Mouse (Mus musculus): ENCODE measurements around the gene Clstn3. TPM values are rescaled to one million over a fixed set of nuclear protein-coding genes. Genes with fewer than 3 reads are reported as not detected.

Gene Clstn3
- polyA plus RNA-seq, 1 experiment, result 280 TPM

- TF ChIP-seq POLR2A (IDR thresholded peaks at IDR 0.05; ENCODE audit: extremely low read depth, insufficient read depth, low read length) (no peak), CTCF (IDR thresholded peaks at IDR 0.05; ENCODE audit: extremely low read depth, insufficient read depth, low read length) (no peak)
- H3K27ac ChIP-seq (ENCODE audit: insufficient read depth, low read length), result no peak overlapping the region
- H3K4me1 ChIP-seq (ENCODE audit: control insufficient read depth, insufficient read depth, low read length), result peaks cover 3% of the 10 kb centered on the region; the same call in 1 of the 2 replicates
- no peak overlapping the region for H3K4me3 ChIP-seq (ENCODE audit: insufficient read depth, low read length)
These were observed 10.8 kb downstream of the Clstn3 start for GRCm38 (mm10) chr6:124453756-124454155.

- H3K27ac ChIP-seq (ENCODE audit: insufficient read depth, low read length), result no peak overlapping the region
- H3K4me1 ChIP-seq (ENCODE audit: control insufficient read depth, insufficient read depth, low read length), result peaks cover 3% of the 10 kb centered on the region; the same call in 1 of the 2 replicates
- H3K4me3 ChIP-seq (ENCODE audit: insufficient read depth, low read length), result no peak overlapping the region
- TF ChIP-seq CTCF (IDR thresholded peaks at IDR 0.05; ENCODE audit: extremely low read depth, insufficient read depth, low read length) (no peak), POLR2A (IDR thresholded peaks at IDR 0.05; ENCODE audit: extremely low read depth, insufficient read depth, low read length) (no peak)
These were observed 12.6 kb downstream of the Clstn3 start for GRCm38 (mm10) chr6:124451995-124452394.

- Histone ChIP-seq H3K4me3 (ENCODE audit: insufficient read depth, low read length) (no peak overlapping the region), H3K4me1 (ENCODE audit: control insufficient read depth, insufficient read depth, low read length) (0 out of 2 replicates have a peak, but pooled peaks cover 3% of the 10 kb centered on the region), H3K27ac (ENCODE audit: insufficient read depth, low read length) (no peak overlapping the region)
- TF ChIP-seq CTCF (IDR thresholded peaks at IDR 0.05; ENCODE audit: extremely low read depth, insufficient read depth, low read length), result no peak
- no peak for TF ChIP-seq POLR2A (IDR thresholded peaks at IDR 0.05; ENCODE audit: extremely low read depth, insufficient read depth, low read length)
These were observed 14.8 kb downstream of the Clstn3 start for GRCm38 (mm10) chr6:124449668-124450383.

GRCm38 (mm10) chr6:124448959-124449667 is 15.5 kb downstream of the Clstn3 start:
- Histone ChIP-seq H3K27ac (ENCODE audit: insufficient read depth, low read length) (no peak overlapping the region), H3K4me1 (ENCODE audit: control insufficient read depth, insufficient read depth, low read length) (0 out of 2 replicates have a peak, but pooled peaks cover 2% of the 10 kb centered on the region), H3K4me3 (ENCODE audit: insufficient read depth, low read length) (no peak overlapping the region)
- TF ChIP-seq POLR2A (IDR thresholded peaks at IDR 0.05; ENCODE audit: extremely low read depth, insufficient read depth, low read length) (no peak), CTCF (IDR thresholded peaks at IDR 0.05; ENCODE audit: extremely low read depth, insufficient read depth, low read length) (no peak)

- Histone ChIP-seq H3K4me1 (ENCODE audit: control insufficient read depth, insufficient read depth, low read length) (0 out of 2 replicates have a peak, but pooled peaks cover 2% of the 10 kb centered on the region), H3K27ac (ENCODE audit: insufficient read depth, low read length) (no peak overlapping the region), H3K4me3 (ENCODE audit: insufficient read depth, low read length) (no peak overlapping the region)
- TF ChIP-seq CTCF (IDR thresholded peaks at IDR 0.05; ENCODE audit: extremely low read depth, insufficient read depth, low read length) (peak; percentile 40), POLR2A (IDR thresholded peaks at IDR 0.05; ENCODE audit: extremely low read depth, insufficient read depth, low read length) (no peak)
These were observed 16.3 kb downstream of the Clstn3 start for GRCm38 (mm10) chr6:124448186-124448852.

GRCm38 (mm10) chr6:124447356-124447755 is 17.2 kb downstream of the Clstn3 start:
- Histone ChIP-seq H3K4me1 (ENCODE audit: control insufficient read depth, insufficient read depth, low read length) (0 out of 2 replicates have a peak, but pooled peaks cover 2% of the 10 kb centered on the region), H3K4me3 (ENCODE audit: insufficient read depth, low read length) (no peak overlapping the region), H3K27ac (ENCODE audit: insufficient read depth, low read length) (no peak overlapping the region)
- TF ChIP-seq CTCF (IDR thresholded peaks at IDR 0.05; ENCODE audit: extremely low read depth, insufficient read depth, low read length) (no peak), POLR2A (IDR thresholded peaks at IDR 0.05; ENCODE audit: extremely low read depth, insufficient read depth, low read length) (no peak)

GRCm38 (mm10) chr6:124446459-124446858 is 18.1 kb downstream of the Clstn3 start:
- H3K4me3 ChIP-seq (ENCODE audit: insufficient read depth, low read length), result no peak overlapping the region
- H3K4me1 ChIP-seq (ENCODE audit: control insufficient read depth, insufficient read depth, low read length), result no peaks in the 10 kb centered on the region
- no peak for TF ChIP-seq POLR2A (IDR thresholded peaks at IDR 0.05; ENCODE audit: extremely low read depth, insufficient read depth, low read length)
- no peak for TF ChIP-seq CTCF (IDR thresholded peaks at IDR 0.05; ENCODE audit: extremely low read depth, insufficient read depth, low read length)
- H3K27ac ChIP-seq (ENCODE audit: insufficient read depth, low read length), result no peak overlapping the region

GRCm38 (mm10) chr6:124446024-124446423 is 18.6 kb downstream of the Clstn3 start:
- H3K4me3 ChIP-seq (ENCODE audit: insufficient read depth, low read length), result no peak overlapping the region
- no peak for TF ChIP-seq CTCF (IDR thresholded peaks at IDR 0.05; ENCODE audit: extremely low read depth, insufficient read depth, low read length)
- no peak for TF ChIP-seq POLR2A (IDR thresholded peaks at IDR 0.05; ENCODE audit: extremely low read depth, insufficient read depth, low read length)
- H3K27ac ChIP-seq (ENCODE audit: insufficient read depth, low read length), result no peak overlapping the region
- H3K4me1 ChIP-seq (ENCODE audit: control insufficient read depth, insufficient read depth, low read length), result no peaks in the 10 kb centered on the region

GRCm38 (mm10) chr6:124443338-124443737 is 21.3 kb downstream of the Clstn3 start:
- TF ChIP-seq POLR2A (IDR thresholded peaks at IDR 0.05; ENCODE audit: extremely low read depth, insufficient read depth, low read length), result no peak
- TF ChIP-seq CTCF (IDR thresholded peaks at IDR 0.05; ENCODE audit: extremely low read depth, insufficient read depth, low read length), result no peak
- Histone ChIP-seq H3K27ac (ENCODE audit: insufficient read depth, low read length) (no peak overlapping the region), H3K4me3 (ENCODE audit: insufficient read depth, low read length) (no peak overlapping the region), H3K4me1 (ENCODE audit: control insufficient read depth, insufficient read depth, low read length) (no peaks in the 10 kb centered on the region)

All from cortical plate, adult 2 months (tissue).